In genomic region chr5:107515453-107515852, GRCm38 (mm10) we compare ENCODE assay signal across 15 mouse cellular contexts. TPM values are rescaled to one million over a fixed set of nuclear protein-coding genes. Genes with fewer than 3 reads are reported as not detected.
"Had no signal": no experiment of that assay in that cellular context is flagged by ENCODE, and none has a peak within 500 bp of the region (broad histone marks: within the 10 kb centered on the region; RNA-seq: fewer than 3 reads in every experiment).

No protein-coding gene starts in this region.

- H3K27me3 ChIP-seq: intestine, embryonic 15.5 days; kidney, embryonic 15.5 days; midbrain, embryonic 15.5 days; neural tube, embryonic 12.5 days had no signal

- H3K4me2 ChIP-seq: intestine, embryonic 15.5 days; kidney, embryonic 15.5 days; midbrain, embryonic 15.5 days; neural tube, embryonic 12.5 days had no signal

- H3K4me3 ChIP-seq: intestine, embryonic 15.5 days; kidney, embryonic 15.5 days; limb, embryonic 10.5 days; midbrain, embryonic 15.5 days; neural tube, embryonic 12.5 days had no signal

- DNase-seq: kidney, adult 18-20 months; kidney, postnatal 14 days; lung, adult 18-20 months; lung, postnatal 36 days; retina, postnatal 1 day; right cerebral cortex, postnatal 4 days; spleen, adult 18-20 months; thymus, adult 2 months; thymus, postnatal 25 days had no signal

- H3K27ac ChIP-seq: intestine, embryonic 15.5 days; kidney, embryonic 15.5 days; limb, embryonic 10.5 days; midbrain, embryonic 15.5 days; neural tube, embryonic 12.5 days had no signal

- ATAC-seq: intestine, embryonic 15.5 days; midbrain, embryonic 15.5 days had no signal

- H3K4me1 ChIP-seq: intestine, embryonic 15.5 days; kidney, embryonic 15.5 days; limb, embryonic 10.5 days; midbrain, embryonic 15.5 days; neural tube, embryonic 12.5 days had no signal

- H3K9ac ChIP-seq: intestine, embryonic 15.5 days; kidney, embryonic 15.5 days; midbrain, embryonic 15.5 days; neural tube, embryonic 12.5 days had no signal

- H3K36me3 ChIP-seq: intestine, embryonic 15.5 days; kidney, embryonic 15.5 days; limb, embryonic 10.5 days; neural tube, embryonic 12.5 days had no signal

- H3K9me3 ChIP-seq: intestine, embryonic 15.5 days; kidney, embryonic 15.5 days; limb, embryonic 10.5 days; midbrain, embryonic 15.5 days; neural tube, embryonic 12.5 days had no signal

RNA-seq across cellular contexts. Expression of gene 1700028K03Rik, which starts 19.1 kb away (rescaled TPM):
- total RNA-seq: monocyte, adult 5-6 weeks had no signal
